Mouse (Mus musculus): ENCODE data around the gene Slc2a5.
A peak's percentile ranks its signal among the peaks of the same experiment; 100 is the strongest.

Gene Slc2a5

GRCm38 (mm10) chr4:150119055-150119454 lies at the start of gene Slc2a5:
TSS of gene Slc2a5 (plus strand) at chr4:150119283.
- no peak for DNase-seq

GRCm38 (mm10) chr4:150070136-150070535 lies 48.9 kb upstream of the Slc2a5 start:
- DNase-seq: no peak

GRCm38 (mm10) chr4:150072416-150073101 lies 46.5 kb upstream of the Slc2a5 start:
- DNase-seq: no peak

- peak; percentile 59 for DNase-seq
Observed at GRCm38 (mm10) chr4:150073102-150073473, 46.0 kb upstream of the Slc2a5 start.

- DNase-seq: no peak
Observed at GRCm38 (mm10) chr4:150075350-150075749, 43.7 kb upstream of the Slc2a5 start.

- DNase-seq: peak; percentile 21
Observed at GRCm38 (mm10) chr4:150076147-150076546, 42.9 kb upstream of the Slc2a5 start.

- no peak for DNase-seq
Observed at GRCm38 (mm10) chr4:150078646-150079045, 40.4 kb upstream of the Slc2a5 start.

GRCm38 (mm10) chr4:150079244-150079643 lies 39.8 kb upstream of the Slc2a5 start:
- DNase-seq: no peak

- DNase-seq: no peak
Observed at GRCm38 (mm10) chr4:150080330-150080967, 38.6 kb upstream of the Slc2a5 start.

- DNase-seq: no peak
Observed at GRCm38 (mm10) chr4:150085366-150085765, 33.7 kb upstream of the Slc2a5 start.

GRCm38 (mm10) chr4:150086841-150087160 lies 32.3 kb upstream of the Slc2a5 start:
- no peak for DNase-seq

GRCm38 (mm10) chr4:150087161-150087889 lies 31.8 kb upstream of the Slc2a5 start, which contains the start of gene Gpr157:
TSS of gene Gpr157 (plus strand) at chr4:150087365.
- peak; percentile 77 for DNase-seq

- no peak for DNase-seq
Observed at GRCm38 (mm10) chr4:150087890-150088530, 31.1 kb upstream of the Slc2a5 start.

- no peak for DNase-seq
Observed at GRCm38 (mm10) chr4:150089121-150089520, 30.0 kb upstream of the Slc2a5 start.

- DNase-seq: peak; percentile 26
Observed at GRCm38 (mm10) chr4:150091887-150092582, 27.0 kb upstream of the Slc2a5 start.

GRCm38 (mm10) chr4:150092583-150092902 lies 26.5 kb upstream of the Slc2a5 start:
- DNase-seq: no peak

GRCm38 (mm10) chr4:150093560-150094462 lies 25.3 kb upstream of the Slc2a5 start:
- no peak for DNase-seq

- DNase-seq: no peak
Observed at GRCm38 (mm10) chr4:150094463-150094789, 24.7 kb upstream of the Slc2a5 start.

GRCm38 (mm10) chr4:150096309-150096708 lies 22.8 kb upstream of the Slc2a5 start:
- DNase-seq: no peak

GRCm38 (mm10) chr4:150097847-150098246 lies 21.2 kb upstream of the Slc2a5 start:
- no peak for DNase-seq

GRCm38 (mm10) chr4:150098880-150099279 lies 20.2 kb upstream of the Slc2a5 start:
- peak; percentile 52 for DNase-seq

- DNase-seq: no peak
Observed at GRCm38 (mm10) chr4:150102822-150103221, 16.3 kb upstream of the Slc2a5 start.
